Mouse (Mus musculus): Measurements from ENCODE around the gene Capn5. TPM values are rescaled to one million over a fixed set of nuclear protein-coding genes. Genes with fewer than 3 reads are reported as not detected.

The Capn5 gene
- polyA plus RNA-seq, 1 experiment from 2014 or later, result 12.7 TPM

DNA sequence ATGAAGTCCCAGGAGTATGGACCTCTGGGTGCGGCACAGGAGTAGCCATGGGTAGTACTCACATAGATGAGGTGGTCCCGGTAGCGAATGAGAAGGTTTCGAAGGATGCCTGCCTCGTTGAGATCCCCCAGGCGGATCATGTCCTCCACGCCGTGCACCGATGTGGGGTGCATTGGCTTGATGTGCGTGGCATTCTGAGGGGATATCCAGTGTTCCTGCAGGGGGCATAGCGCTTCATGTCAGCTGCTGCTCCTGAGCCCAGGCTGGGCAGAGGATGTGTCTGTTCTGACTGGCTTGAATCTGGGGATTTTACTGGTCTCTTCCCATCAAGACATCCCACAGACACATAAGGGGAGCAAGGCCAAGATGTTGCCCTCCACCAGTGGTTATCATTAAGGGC, 75.6 kb downstream of the Capn5 start:
- H3K36me3 ChIP-seq, result peaks cover 5% of the 10 kb centered on the region
- H3K4me2 ChIP-seq (replicated peaks), result peak overlapping the region; percentile 53; the same call in 1 of the 2 replicates
- no peaks in the 10 kb centered on the region for H3K27me3 ChIP-seq
- H3K4me3 ChIP-seq, result no peak overlapping the region
- peaks cover 13% of the 10 kb centered on the region for H3K4me1 ChIP-seq
- WGBS, result 96% methylated on average over 11 of the region's 11 CpGs
- ATAC-seq (ENCODE audit: low FRiP score), result 0 out of 2 replicates have a peak, but pooled peaks have one; percentile 20
- H3K27ac ChIP-seq, result peak overlapping the region; percentile 55; the same call in 1 of the 2 replicates
- 0 out of 2 replicates have a peak overlapping the region, but pooled peaks have one; percentile 39 for H3K9ac ChIP-seq
- H3K9me3 ChIP-seq (replicated peaks), result no peaks in the 10 kb centered on the region

DNA sequence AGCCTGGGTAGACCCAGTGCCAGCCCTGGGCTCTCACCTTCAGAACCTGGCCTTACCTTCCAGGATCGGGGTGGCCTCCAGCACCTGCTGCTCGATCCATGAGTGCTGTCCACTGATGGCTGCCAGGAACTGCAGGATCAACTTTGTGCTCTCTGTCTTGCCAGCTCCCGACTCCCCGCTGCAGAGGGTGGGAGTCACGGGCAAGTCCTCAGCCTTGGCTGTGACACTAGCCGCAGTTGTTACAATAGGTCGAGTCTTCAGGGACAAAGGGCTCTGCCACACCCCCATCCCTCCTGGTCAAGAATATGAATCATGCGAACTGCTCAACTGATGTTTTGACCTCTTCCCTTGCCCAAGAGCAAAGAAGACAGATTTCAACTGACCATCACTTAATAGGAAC, 80.5 kb downstream of the Capn5 start:
- no peaks in the 10 kb centered on the region for H3K27me3 ChIP-seq
- no peaks in the 10 kb centered on the region for H3K9me3 ChIP-seq (replicated peaks)
- ATAC-seq (ENCODE audit: low FRiP score), result no peak
- peaks cover 19% of the 10 kb centered on the region for H3K36me3 ChIP-seq
- WGBS, result 91% methylated on average over 8 of the region's 8 CpGs
- H3K9ac ChIP-seq, result no peak overlapping the region
- H3K4me2 ChIP-seq (replicated peaks), result no peak overlapping the region
- H3K4me3 ChIP-seq, result no peak overlapping the region
- H3K27ac ChIP-seq, result no peak overlapping the region
- H3K4me1 ChIP-seq, result peaks cover 8% of the 10 kb centered on the region; the same call in 1 of the 2 replicates

GRCm38 (mm10) chr7:98095852-98096251, 82.2 kb downstream of the Capn5 start:
- Histone ChIP-seq H3K27ac (no peak overlapping the region), H3K9ac (no peak overlapping the region), H3K36me3 (peaks cover 22% of the 10 kb centered on the region), H3K27me3 (no peaks in the 10 kb centered on the region), H3K4me2 (replicated peaks) (no peak overlapping the region), H3K4me1 (no peaks in the 10 kb centered on the region), H3K9me3 (replicated peaks) (no peaks in the 10 kb centered on the region), H3K4me3 (no peak overlapping the region)
- WGBS, result 97% methylated on average over 4 of the region's 4 CpGs
- ATAC-seq (ENCODE audit: low FRiP score), result no peak

- Histone ChIP-seq H3K9ac (no peak overlapping the region), H3K4me1 (peaks cover 28% of the 10 kb centered on the region), H3K27me3 (no peaks in the 10 kb centered on the region), H3K27ac (no peak overlapping the region), H3K36me3 (no peaks in the 10 kb centered on the region), H3K4me2 (replicated peaks) (no peak overlapping the region), H3K9me3 (replicated peaks) (no peaks in the 10 kb centered on the region), H3K4me3 (no peak overlapping the region)
- no peak for ATAC-seq (ENCODE audit: low FRiP score)
- 44% methylated on average over 2 of the region's 2 CpGs for WGBS
These were observed 91.7 kb downstream of the Capn5 start for GRCm38 (mm10) chr7:98086346-98086745.

DNA sequence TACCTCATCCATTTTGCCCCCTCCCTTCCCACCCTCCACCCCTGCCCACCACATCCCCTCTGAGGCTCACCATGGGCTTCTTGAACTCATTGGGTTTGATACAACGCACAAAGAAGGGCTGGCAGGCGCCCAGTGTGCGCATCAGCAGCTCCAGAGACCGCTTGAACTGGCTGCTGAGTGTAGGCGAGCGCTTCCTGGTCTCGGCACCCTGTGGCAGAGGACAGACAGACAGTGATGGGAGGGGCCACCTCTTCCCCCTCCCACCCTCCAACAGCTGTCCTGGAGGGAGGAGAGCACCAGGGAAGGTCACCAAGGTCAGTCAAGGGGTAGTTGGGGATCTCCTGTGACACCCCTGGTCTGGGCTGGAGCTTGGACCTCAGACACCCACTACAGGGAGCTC, 92.8 kb downstream of the Capn5 start:
- peaks cover 28% of the 10 kb centered on the region for H3K4me1 ChIP-seq
- H3K4me3 ChIP-seq, result no peak overlapping the region
- H3K9ac ChIP-seq, result no peak overlapping the region
- H3K36me3 ChIP-seq, result no peaks in the 10 kb centered on the region
- no peaks in the 10 kb centered on the region for H3K9me3 ChIP-seq (replicated peaks)
- no peak overlapping the region for H3K4me2 ChIP-seq (replicated peaks)
- no peak overlapping the region for H3K27ac ChIP-seq
- H3K27me3 ChIP-seq, result no peaks in the 10 kb centered on the region
- no peak for ATAC-seq (ENCODE audit: low FRiP score)
- WGBS, result 72% methylated on average over 7 of the region's 7 CpGs

DNA sequence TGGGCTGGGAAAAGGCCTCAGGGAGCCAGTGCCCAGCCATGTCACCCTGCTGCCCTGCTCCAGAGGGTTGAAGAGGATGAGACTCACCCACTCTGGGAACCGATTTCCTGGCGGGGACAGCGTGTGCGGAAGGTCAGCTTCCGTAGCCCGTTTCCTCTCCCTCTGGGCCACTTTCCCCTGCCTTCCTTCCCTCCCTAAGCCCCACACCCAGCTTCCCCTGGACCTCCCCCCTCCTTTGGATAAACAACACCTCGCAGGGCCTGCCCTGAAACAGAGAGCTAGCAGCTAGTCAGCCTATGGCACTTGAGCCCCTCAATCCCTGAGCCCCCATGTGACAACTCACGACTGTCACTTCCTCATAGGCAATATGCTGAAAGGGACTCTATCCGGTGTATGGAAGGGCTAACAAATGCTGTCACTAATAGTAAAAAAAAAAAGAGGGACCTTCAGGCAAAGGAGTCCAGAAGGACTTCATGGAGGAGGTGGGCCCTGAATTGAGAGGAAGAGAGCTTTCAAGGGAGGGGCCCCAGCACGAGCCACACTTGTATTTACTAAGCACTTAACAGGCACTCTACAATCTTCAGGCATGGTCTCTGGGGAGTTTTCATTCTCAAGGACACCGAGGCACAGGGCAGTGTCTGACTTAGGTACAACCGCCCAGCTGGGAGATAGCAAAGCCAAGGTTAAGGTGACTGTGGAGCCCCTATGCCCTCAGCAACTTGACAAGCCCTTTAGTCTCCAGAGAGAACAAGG, 93.4 kb downstream of the Capn5 start:
- Histone ChIP-seq H3K36me3 (no peaks in the 10 kb centered on the region), H3K4me2 (replicated peaks) (no peak overlapping the region), H3K27ac (no peak overlapping the region), H3K4me1 (peaks cover 28% of the 10 kb centered on the region), H3K9ac (no peak overlapping the region), H3K27me3 (no peaks in the 10 kb centered on the region), H3K9me3 (replicated peaks) (no peaks in the 10 kb centered on the region), H3K4me3 (no peak overlapping the region)
- no peak for ATAC-seq (ENCODE audit: low FRiP score)
- WGBS, result 59% methylated on average over 12 of the region's 12 CpGs

DNA sequence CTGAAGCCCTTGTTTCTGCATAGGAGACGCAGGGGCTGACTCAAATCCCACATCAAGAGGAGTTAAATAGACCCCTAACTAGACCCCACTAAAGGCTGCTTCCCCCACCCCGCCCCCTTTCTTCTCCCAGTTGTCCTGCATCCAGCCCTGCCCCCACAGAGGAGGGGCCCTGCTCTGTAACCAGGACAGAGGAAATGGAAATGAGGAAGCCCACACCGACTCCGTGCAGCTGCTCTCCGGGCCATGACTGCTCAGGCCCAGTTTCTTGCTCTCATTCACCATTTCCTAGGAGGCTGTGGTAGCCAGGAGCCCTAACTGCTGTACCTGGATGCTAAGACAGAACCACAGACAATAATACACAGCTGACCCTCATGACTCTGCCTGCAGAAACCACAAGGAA, 95.7 kb downstream of the Capn5 start:
- peak; percentile 76 for ATAC-seq (ENCODE audit: low FRiP score)
- Histone ChIP-seq H3K4me1 (peaks cover 28% of the 10 kb centered on the region), H3K4me2 (replicated peaks) (no peak overlapping the region), H3K27ac (no peak overlapping the region), H3K4me3 (no peak overlapping the region), H3K9ac (0 out of 2 replicates have a peak overlapping the region, but pooled peaks have one; percentile 5), H3K27me3 (no peaks in the 10 kb centered on the region), H3K9me3 (replicated peaks) (no peaks in the 10 kb centered on the region), H3K36me3 (peaks cover 4% of the 10 kb centered on the region; the same call in 1 of the 2 replicates)
- WGBS, result 15% methylated on average over 5 of the region's 5 CpGs

DNA sequence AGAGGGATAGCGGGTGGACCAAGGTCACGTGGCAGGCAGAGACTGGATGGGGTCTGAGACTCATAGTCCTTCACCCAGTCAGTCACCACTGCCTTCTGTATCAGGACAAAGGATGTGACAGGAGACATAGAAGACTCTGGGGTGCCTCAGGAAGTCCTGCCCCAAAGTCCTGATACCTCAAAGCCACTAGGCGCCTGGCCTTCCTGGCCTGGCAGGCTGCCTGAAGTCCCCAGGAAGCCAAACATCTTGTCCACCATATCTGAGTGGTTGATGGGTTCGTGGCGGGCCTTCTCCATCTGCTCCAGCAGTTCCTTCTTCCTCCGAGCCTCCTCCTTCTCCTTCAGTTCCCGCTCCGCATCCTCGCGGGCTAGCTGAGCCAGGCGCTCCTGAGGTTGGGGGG, 100.6 kb downstream of the Capn5 start:
- no peaks in the 10 kb centered on the region for H3K9me3 ChIP-seq (replicated peaks)
- no peak overlapping the region for H3K27ac ChIP-seq
- no peak overlapping the region for H3K4me2 ChIP-seq (replicated peaks)
- ATAC-seq (ENCODE audit: low FRiP score), result no peak
- peaks cover 16% of the 10 kb centered on the region for H3K36me3 ChIP-seq
- H3K27me3 ChIP-seq, result no peaks in the 10 kb centered on the region
- 85% methylated on average over 11 of the region's 11 CpGs for WGBS
- H3K4me3 ChIP-seq, result no peak overlapping the region
- H3K9ac ChIP-seq, result no peak overlapping the region
- H3K4me1 ChIP-seq, result peaks cover 8% of the 10 kb centered on the region

DNA sequence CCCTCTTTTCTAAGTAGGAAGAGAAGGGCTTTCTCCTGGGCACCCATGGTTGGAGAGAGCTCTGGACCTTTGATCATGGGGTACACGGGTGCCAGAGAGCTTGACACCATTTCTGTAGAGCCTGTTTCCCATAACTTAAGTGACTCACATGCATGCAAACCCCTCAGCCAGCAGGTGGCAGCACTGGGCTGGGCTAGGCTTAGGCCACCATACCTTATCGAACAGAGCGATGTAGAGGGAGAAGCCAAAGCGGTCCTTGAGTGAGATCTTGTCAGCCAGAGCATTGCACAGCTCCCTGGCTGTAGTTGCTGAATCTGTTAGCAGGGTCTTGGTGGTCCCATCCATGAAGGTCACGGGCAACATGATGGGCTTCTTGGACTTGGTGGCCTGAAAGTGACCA, 106.5 kb downstream of the Capn5 start:
- H3K27ac ChIP-seq, result no peak overlapping the region
- no peaks in the 10 kb centered on the region for H3K4me1 ChIP-seq
- no peaks in the 10 kb centered on the region for H3K9me3 ChIP-seq (replicated peaks)
- no peak overlapping the region for H3K4me2 ChIP-seq (replicated peaks)
- no peak overlapping the region for H3K4me3 ChIP-seq
- peak; percentile 57; the same call in 1 of the 2 replicates for ATAC-seq (ENCODE audit: low FRiP score)
- no peaks in the 10 kb centered on the region for H3K27me3 ChIP-seq
- 38% methylated on average over 5 of the region's 5 CpGs for WGBS
- peaks cover 19% of the 10 kb centered on the region for H3K36me3 ChIP-seq
- H3K9ac ChIP-seq, result no peak overlapping the region

Other genes with a start within 250 kb of the Capn5 start
- gene Myo7a, start 58.8 kb downstream of the Capn5 start, polyA plus RNA-seq (2016; fragmentation: Nextera tagmentation; extraction: Ambion mirVana), result 21.9 and 22.5 TPM in 2 replicates
- gene Omp, start 32.8 kb downstream of the Capn5 start, polyA plus RNA-seq (2016; fragmentation: Nextera tagmentation; extraction: Ambion mirVana), result 0.28 and 0.73 TPM in 2 replicates
- gene B3gnt6, start 21.2 kb upstream of the Capn5 start, polyA plus RNA-seq (2016; fragmentation: Nextera tagmentation; extraction: Ambion mirVana), result 0.09 TPM in 1 of 2 replicates, not detected in the other
- gene Acer3, start 142.9 kb upstream of the Capn5 start, polyA plus RNA-seq (2016; fragmentation: Nextera tagmentation; extraction: Ambion mirVana), result 14.9 and 15.8 TPM in 2 replicates
- gene Tsku, start 183.1 kb upstream of the Capn5 start, polyA plus RNA-seq (2016; fragmentation: Nextera tagmentation; extraction: Ambion mirVana), result 9.0 and 10.3 TPM in 2 replicates

Data from hindbrain, embryonic 12.5 days (tissue).